Mouse (Mus musculus): ENCODE data around the gene Tshb. TPM values are rescaled to one million over a fixed set of nuclear protein-coding genes. Genes with fewer than 3 reads are reported as not detected.

Gene Tshb
- polyA plus RNA-seq, 1 experiment from 2014 or later: 0.48 TPM

GRCm38 (mm10) chr3:102743781-102744471, 38.6 kb downstream of the Tshb start:
- no peaks in the 10 kb centered on the region for H3K9me3 ChIP-seq (ENCODE audit: control insufficient read depth, low read length)
- H3K27ac ChIP-seq (ENCODE audit: low read length): no peak overlapping the region
- ATAC-seq: peak; percentile 34; the same call in 1 of the 2 replicates
- WGBS: 55% methylated on average over 9 of the region's 9 CpGs
- no peaks in the 10 kb centered on the region for H3K36me3 ChIP-seq (ENCODE audit: control insufficient read depth, insufficient read depth)
- H3K27me3 ChIP-seq (replicated peaks; ENCODE audit: control insufficient read depth, insufficient read depth, low read length): no peaks in the 10 kb centered on the region
- H3K4me3 ChIP-seq (replicated peaks; ENCODE audit: low read length): no peak overlapping the region
- H3K9ac ChIP-seq (replicated peaks; ENCODE audit: low read depth, low read length): no peak overlapping the region
- no peak overlapping the region for H3K4me2 ChIP-seq (ENCODE audit: low read length)
- peaks cover 10% of the 10 kb centered on the region for H3K4me1 ChIP-seq (replicated peaks; ENCODE audit: control insufficient read depth, insufficient read depth, low read length)

- 22% methylated on average over 4 of the region's 4 CpGs for WGBS
- no peaks in the 10 kb centered on the region for H3K9me3 ChIP-seq (ENCODE audit: control insufficient read depth, low read length)
- no peak overlapping the region for H3K27ac ChIP-seq (ENCODE audit: low read length)
- H3K27me3 ChIP-seq (replicated peaks; ENCODE audit: control insufficient read depth, insufficient read depth, low read length): no peaks in the 10 kb centered on the region
- H3K4me3 ChIP-seq (replicated peaks; ENCODE audit: low read length): no peak overlapping the region
- no peak for ATAC-seq
- peaks cover 10% of the 10 kb centered on the region for H3K4me1 ChIP-seq (replicated peaks; ENCODE audit: control insufficient read depth, insufficient read depth, low read length)
- H3K9ac ChIP-seq (replicated peaks; ENCODE audit: low read depth, low read length): no peak overlapping the region
- H3K36me3 ChIP-seq (ENCODE audit: control insufficient read depth, insufficient read depth): no peaks in the 10 kb centered on the region
- no peak overlapping the region for H3K4me2 ChIP-seq (ENCODE audit: low read length)
Observed at GRCm38 (mm10) chr3:102743202-102743601, 39.3 kb downstream of the Tshb start.

GRCm38 (mm10) chr3:102742725-102743124, 39.8 kb downstream of the Tshb start:
- Histone ChIP-seq H3K36me3 (ENCODE audit: control insufficient read depth, insufficient read depth) (no peaks in the 10 kb centered on the region), H3K4me3 (replicated peaks; ENCODE audit: low read length) (no peak overlapping the region), H3K27me3 (replicated peaks; ENCODE audit: control insufficient read depth, insufficient read depth, low read length) (no peaks in the 10 kb centered on the region), H3K4me1 (replicated peaks; ENCODE audit: control insufficient read depth, insufficient read depth, low read length) (peaks cover 10% of the 10 kb centered on the region), H3K4me2 (ENCODE audit: low read length) (no peak overlapping the region), H3K27ac (ENCODE audit: low read length) (no peak overlapping the region), H3K9me3 (ENCODE audit: control insufficient read depth, low read length) (no peaks in the 10 kb centered on the region), H3K9ac (replicated peaks; ENCODE audit: low read depth, low read length) (no peak overlapping the region)
- 28% methylated on average over 4 of the region's 4 CpGs for WGBS
- no peak for ATAC-seq

GRCm38 (mm10) chr3:102738926-102739325, 43.6 kb downstream of the Tshb start:
- no peaks in the 10 kb centered on the region for H3K27me3 ChIP-seq (replicated peaks; ENCODE audit: control insufficient read depth, insufficient read depth, low read length)
- no peak overlapping the region for H3K4me2 ChIP-seq (ENCODE audit: low read length)
- no peak overlapping the region for H3K4me3 ChIP-seq (replicated peaks; ENCODE audit: low read length)
- no peak for ATAC-seq
- H3K27ac ChIP-seq (ENCODE audit: low read length): no peak overlapping the region
- H3K9ac ChIP-seq (replicated peaks; ENCODE audit: low read depth, low read length): no peak overlapping the region
- H3K9me3 ChIP-seq (ENCODE audit: control insufficient read depth, low read length): no peaks in the 10 kb centered on the region
- peaks cover 19% of the 10 kb centered on the region for H3K4me1 ChIP-seq (replicated peaks; ENCODE audit: control insufficient read depth, insufficient read depth, low read length)
- H3K36me3 ChIP-seq (ENCODE audit: control insufficient read depth, insufficient read depth): no peaks in the 10 kb centered on the region
- 72% methylated on average over 6 of the region's 6 CpGs for WGBS

- Histone ChIP-seq H3K4me2 (ENCODE audit: low read length) (no peak overlapping the region), H3K9me3 (ENCODE audit: control insufficient read depth, low read length) (no peaks in the 10 kb centered on the region), H3K4me1 (replicated peaks; ENCODE audit: control insufficient read depth, insufficient read depth, low read length) (peaks cover 14% of the 10 kb centered on the region), H3K36me3 (ENCODE audit: control insufficient read depth, insufficient read depth) (no peaks in the 10 kb centered on the region), H3K4me3 (replicated peaks; ENCODE audit: low read length) (no peak overlapping the region), H3K27me3 (replicated peaks; ENCODE audit: control insufficient read depth, insufficient read depth, low read length) (no peaks in the 10 kb centered on the region), H3K9ac (replicated peaks; ENCODE audit: low read depth, low read length) (no peak overlapping the region), H3K27ac (ENCODE audit: low read length) (no peak overlapping the region)
- no peak for ATAC-seq
- WGBS: 73% methylated on average over 10 of the region's 10 CpGs
Observed at GRCm38 (mm10) chr3:102738161-102738901, 44.2 kb downstream of the Tshb start.

GRCm38 (mm10) chr3:102737106-102737505, 45.4 kb downstream of the Tshb start:
- H3K4me2 ChIP-seq (ENCODE audit: low read length): no peak overlapping the region
- no peaks in the 10 kb centered on the region for H3K27me3 ChIP-seq (replicated peaks; ENCODE audit: control insufficient read depth, insufficient read depth, low read length)
- no peak overlapping the region for H3K9ac ChIP-seq (replicated peaks; ENCODE audit: low read depth, low read length)
- no peaks in the 10 kb centered on the region for H3K9me3 ChIP-seq (ENCODE audit: control insufficient read depth, low read length)
- H3K4me3 ChIP-seq (replicated peaks; ENCODE audit: low read length): no peak overlapping the region
- peaks cover 10% of the 10 kb centered on the region for H3K4me1 ChIP-seq (replicated peaks; ENCODE audit: control insufficient read depth, insufficient read depth, low read length)
- H3K27ac ChIP-seq (ENCODE audit: low read length): no peak overlapping the region
- WGBS: 82% methylated on average over 6 of the region's 6 CpGs
- ATAC-seq: no peak
- H3K36me3 ChIP-seq (ENCODE audit: control insufficient read depth, insufficient read depth): no peaks in the 10 kb centered on the region

- 90% methylated on average over 6 of the region's 6 CpGs for WGBS
- no peak overlapping the region for H3K27ac ChIP-seq (ENCODE audit: low read length)
- no peaks in the 10 kb centered on the region for H3K9me3 ChIP-seq (ENCODE audit: control insufficient read depth, low read length)
- H3K27me3 ChIP-seq (replicated peaks; ENCODE audit: control insufficient read depth, insufficient read depth, low read length): no peaks in the 10 kb centered on the region
- H3K9ac ChIP-seq (replicated peaks; ENCODE audit: low read depth, low read length): no peak overlapping the region
- H3K4me1 ChIP-seq (replicated peaks; ENCODE audit: control insufficient read depth, insufficient read depth, low read length): peaks cover 10% of the 10 kb centered on the region
- ATAC-seq: no peak
- H3K36me3 ChIP-seq (ENCODE audit: control insufficient read depth, insufficient read depth): no peaks in the 10 kb centered on the region
- H3K4me2 ChIP-seq (ENCODE audit: low read length): no peak overlapping the region
- H3K4me3 ChIP-seq (replicated peaks; ENCODE audit: low read length): no peak overlapping the region
Observed at GRCm38 (mm10) chr3:102736436-102736835, 46.1 kb downstream of the Tshb start.

DNA sequence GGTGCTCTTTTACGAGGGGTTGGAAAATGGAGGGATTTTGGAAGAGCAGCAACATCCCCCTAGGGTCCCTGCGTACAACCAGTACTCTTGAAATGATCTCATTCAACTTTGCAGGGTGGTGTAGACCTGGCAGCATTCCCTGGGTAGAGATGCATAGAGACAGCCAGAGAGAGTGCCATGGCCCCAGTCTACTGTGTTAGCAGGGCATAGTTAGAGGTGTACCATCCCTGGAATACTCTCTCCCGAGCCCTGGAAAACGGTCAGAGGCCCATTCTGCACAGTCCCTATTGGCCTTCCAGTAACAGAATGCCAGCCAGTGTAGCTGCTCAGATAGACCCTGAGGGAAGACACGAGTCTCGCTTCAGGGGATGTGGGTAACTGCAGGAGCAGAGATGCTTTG, 46.9 kb downstream of the Tshb start:
- peak overlapping the region; percentile 72 for H3K4me2 ChIP-seq (ENCODE audit: low read length)
- peak overlapping the region; percentile 76 for H3K4me3 ChIP-seq (replicated peaks; ENCODE audit: low read length)
- H3K27me3 ChIP-seq (replicated peaks; ENCODE audit: control insufficient read depth, insufficient read depth, low read length): no peaks in the 10 kb centered on the region
- H3K9me3 ChIP-seq (ENCODE audit: control insufficient read depth, low read length): no peaks in the 10 kb centered on the region
- ATAC-seq: peak; percentile 23
- WGBS: 44% methylated on average over 6 of the region's 6 CpGs
- H3K4me1 ChIP-seq (replicated peaks; ENCODE audit: control insufficient read depth, insufficient read depth, low read length): peaks cover 10% of the 10 kb centered on the region
- H3K9ac ChIP-seq (replicated peaks; ENCODE audit: low read depth, low read length): peak overlapping the region; percentile 73
- no peaks in the 10 kb centered on the region for H3K36me3 ChIP-seq (ENCODE audit: control insufficient read depth, insufficient read depth)
- no peak overlapping the region for H3K27ac ChIP-seq (ENCODE audit: low read length)

DNA sequence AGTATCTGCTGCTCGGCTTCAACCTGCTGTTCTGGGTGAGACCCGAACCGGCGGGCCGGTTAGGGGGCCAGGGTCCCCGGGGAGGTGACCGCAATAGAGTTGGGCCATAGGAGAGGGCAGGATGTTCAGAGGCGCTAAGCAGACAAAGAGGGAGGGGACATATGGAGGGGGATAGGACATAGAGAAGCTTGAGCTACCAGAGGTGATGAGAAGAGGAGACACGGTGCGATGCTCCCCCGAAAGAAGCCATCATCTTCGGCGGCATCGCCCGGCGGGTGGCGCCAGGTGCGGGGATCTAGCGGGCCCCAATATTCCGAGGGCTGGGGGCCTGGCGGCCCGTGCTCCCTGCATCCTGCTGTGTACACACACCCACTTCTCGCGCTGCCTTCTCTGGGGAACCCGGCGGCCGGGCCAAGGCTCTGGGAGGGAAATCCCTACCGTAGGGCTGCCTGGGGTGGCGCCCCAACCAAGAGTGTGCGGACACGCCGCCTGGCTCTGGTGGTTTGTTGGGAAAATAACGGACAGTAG, 47.4 kb downstream of the Tshb start:
- 0 out of 2 replicates have a peak overlapping the region, but pooled peaks have one; percentile 16 for H3K27ac ChIP-seq (ENCODE audit: low read length)

More for the DNA sequence above, 47.4 kb downstream of the Tshb start:
- Histone ChIP-seq H3K27me3 (replicated peaks; ENCODE audit: control insufficient read depth, insufficient read depth, low read length) (no peaks in the 10 kb centered on the region), H3K36me3 (ENCODE audit: control insufficient read depth, insufficient read depth) (no peaks in the 10 kb centered on the region), H3K9me3 (ENCODE audit: control insufficient read depth, low read length) (no peaks in the 10 kb centered on the region), H3K4me1 (replicated peaks; ENCODE audit: control insufficient read depth, insufficient read depth, low read length) (peaks cover 10% of the 10 kb centered on the region), H3K4me2 (ENCODE audit: low read length) (peak overlapping the region; percentile 72), H3K9ac (replicated peaks; ENCODE audit: low read depth, low read length) (peak overlapping the region; percentile 73), H3K4me3 (replicated peaks; ENCODE audit: low read length) (peak overlapping the region; percentile 76)
- WGBS: under 1% methylated on average over 33 of the region's 33 CpGs
- peak; percentile 71 for ATAC-seq

Data from forebrain, embryonic 16.5 days (tissue).